Mouse (Mus musculus) neural tube, embryonic 13.5 days (tissue): ENCODE data around the gene Synpo2. TPM values are rescaled to one million over a fixed set of nuclear protein-coding genes. Genes with fewer than 3 reads are reported as not detected.

Experiments used
- ATAC-seq: fragments of 200-750 bp; cut with Nextera tagmentation; 2 replicates; pipeline ENCODE4 v1.8.0; 2017; ENCODE audit warnings: low read depth, mild to moderate bottlenecking, moderate TSS enrichment, moderate library complexity
- H3K27ac ChIP-seq: fragments of 300-500 bp; sonication (generic); replicated peaks from 2 replicates; pipeline ENCODE4 v1.5.1; 2015; ENCODE audit warnings: moderate library complexity, mild to moderate bottlenecking, inconsistent platforms
- H3K27me3 ChIP-seq: fragments of 300-500 bp; sonication (generic); 2 replicates; pipeline ENCODE4 v1.6.1; 2015; ENCODE audit warnings: mild to moderate bottlenecking, inconsistent platforms
- H3K36me3 ChIP-seq: fragments of 300-500 bp; sonication (generic); 2 replicates; pipeline ENCODE4 v1.6.1; 2015; ENCODE audit warnings: mild to moderate bottlenecking, inconsistent platforms
- H3K4me1 ChIP-seq: fragments of 300-500 bp; sonication (generic); replicated peaks from 2 replicates; pipeline ENCODE4 v1.6.1; 2015; ENCODE audit warnings: inconsistent platforms
- H3K4me2 ChIP-seq: fragments of 300-500 bp; sonication (generic); 2 replicates; pipeline ENCODE4 v1.6.1; 2015; ENCODE audit warnings: inconsistent platforms, mild to moderate bottlenecking, moderate library complexity
- H3K4me3 ChIP-seq: fragments of 300-500 bp; sonication (generic); 2 replicates; pipeline ENCODE4 v1.5.1; 2015; ENCODE audit warnings: mild to moderate bottlenecking, inconsistent platforms
- H3K9ac ChIP-seq: fragments of 300-500 bp; sonication (generic); 2 replicates; pipeline ENCODE4 v1.6.1; 2015; ENCODE audit warnings: moderate library complexity, mild to moderate bottlenecking, inconsistent platforms
- H3K9me3 ChIP-seq: fragments of 300-500 bp; sonication (generic); 2 replicates; pipeline ENCODE4 v1.6.1; 2016; ENCODE audit warnings: inconsistent platforms
- WGBS: fragments of 180-500 bp; shearing (Covaris S2); methylation state at CpG from one replicate; pipeline ENCODE4 v1.1.7; 2015; 5-methylcytosine and 5-hydroxymethylcytosine counted together
- polyA plus RNA-seq: library from polyadenylated mRNA; unstranded; fragments of >200 nt; fragmentation: Nextera tagmentation; extraction: Ambion mirVana; gene quantifications from 2 replicates; pipeline ENCODE4 v1.2.1, GENCODE M21; 2015

The Synpo2 gene
- polyA plus RNA-seq, 1 experiment from 2014 or later, result 2.0 TPM

DNA sequence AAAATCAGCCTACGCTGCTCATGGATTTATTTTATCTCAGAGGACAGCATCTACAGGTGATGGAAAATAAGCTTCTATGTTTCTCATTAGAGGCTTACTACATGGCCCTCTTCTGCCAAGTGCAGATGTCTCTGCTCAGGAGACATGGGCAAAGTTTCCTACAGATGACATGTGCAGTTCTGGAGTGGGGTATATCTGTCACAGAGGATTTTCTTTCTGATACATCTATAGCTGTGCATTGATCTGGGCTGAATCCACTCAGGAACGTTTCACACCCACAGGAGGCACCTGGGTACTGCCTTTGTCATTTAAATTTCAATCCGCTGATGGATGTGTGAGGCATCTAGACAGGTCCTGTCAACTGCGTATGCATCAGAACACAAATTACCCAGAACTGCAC is 42.2 kb downstream of the Synpo2 start:
- 87% methylated on average over 4 of the region's 4 CpGs for WGBS
- Histone ChIP-seq H3K4me2 (no peak overlapping the region), H3K9me3 (peaks cover 4% of the 10 kb centered on the region; the same call in 1 of the 2 replicates), H3K4me1 (no peaks in the 10 kb centered on the region), H3K27me3 (no peaks in the 10 kb centered on the region), H3K27ac (no peak overlapping the region), H3K4me3 (no peak overlapping the region), H3K9ac (no peak overlapping the region), H3K36me3 (no peaks in the 10 kb centered on the region)
- ATAC-seq, result no peak

GRCm38 (mm10) chr3:123191602-123192001 is 44.3 kb downstream of the Synpo2 start:
- H3K27ac ChIP-seq, result no peak overlapping the region
- peaks cover 4% of the 10 kb centered on the region; the same call in 1 of the 2 replicates for H3K9me3 ChIP-seq
- H3K9ac ChIP-seq, result no peak overlapping the region
- H3K4me3 ChIP-seq, result no peak overlapping the region
- H3K4me1 ChIP-seq, result no peaks in the 10 kb centered on the region
- no peaks in the 10 kb centered on the region for H3K27me3 ChIP-seq
- no peak overlapping the region for H3K4me2 ChIP-seq
- H3K36me3 ChIP-seq, result no peaks in the 10 kb centered on the region
- ATAC-seq, result no peak

DNA sequence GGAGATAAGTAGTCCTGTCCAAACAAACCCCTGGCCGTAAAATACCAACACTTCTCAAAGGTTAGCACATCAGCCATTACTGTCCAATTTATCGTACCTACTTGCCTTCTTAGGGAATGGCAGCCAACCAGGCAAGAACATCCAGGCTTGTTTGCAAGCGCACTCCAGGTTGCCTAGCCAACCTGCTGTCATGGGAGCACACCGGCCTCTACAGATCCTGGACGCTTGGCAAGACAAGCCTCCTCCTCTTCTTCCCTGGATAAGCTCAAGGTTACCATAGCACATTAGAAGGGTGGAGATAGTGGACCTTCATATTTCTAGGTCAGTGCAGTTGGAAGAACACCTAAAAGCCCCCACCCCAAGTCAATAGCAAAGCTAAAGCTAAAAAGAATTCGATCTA is 45.6 kb downstream of the Synpo2 start:
- ATAC-seq, result no peak
- Histone ChIP-seq H3K9ac (no peak overlapping the region), H3K4me3 (no peak overlapping the region), H3K9me3 (peaks cover 4% of the 10 kb centered on the region; the same call in 1 of the 2 replicates), H3K27ac (no peak overlapping the region), H3K27me3 (no peaks in the 10 kb centered on the region), H3K36me3 (no peaks in the 10 kb centered on the region), H3K4me1 (no peaks in the 10 kb centered on the region), H3K4me2 (no peak overlapping the region)
- WGBS, result 86% methylated on average over 6 of the region's 6 CpGs

DNA sequence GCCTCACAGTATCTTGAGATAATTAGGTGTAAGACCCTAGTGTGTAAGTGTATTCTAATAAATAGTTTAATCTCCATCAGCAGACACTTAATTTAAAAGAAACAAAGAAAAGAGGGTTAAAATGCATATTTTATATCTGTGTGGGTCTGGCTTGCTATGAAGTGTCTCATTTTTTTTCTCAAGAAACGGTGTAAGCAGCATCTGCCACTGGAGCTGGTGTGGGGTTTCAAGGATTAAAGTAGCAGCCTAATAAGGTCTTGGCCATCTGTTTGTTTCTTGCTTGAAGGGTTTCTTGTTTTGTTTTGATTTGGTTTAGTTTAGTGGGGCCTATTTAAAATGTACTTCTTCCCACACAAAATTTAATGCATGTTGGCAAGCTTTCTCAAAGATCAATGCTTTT is 46.1 kb downstream of the Synpo2 start:
- 51% methylated on average over 1 of the region's 1 CpGs for WGBS
- Histone ChIP-seq H3K9ac (no peak overlapping the region), H3K36me3 (no peaks in the 10 kb centered on the region), H3K27ac (no peak overlapping the region), H3K4me1 (no peaks in the 10 kb centered on the region), H3K9me3 (peaks cover 4% of the 10 kb centered on the region; the same call in 1 of the 2 replicates), H3K4me2 (no peak overlapping the region), H3K4me3 (no peak overlapping the region), H3K27me3 (no peaks in the 10 kb centered on the region)
- ATAC-seq, result no peak

DNA sequence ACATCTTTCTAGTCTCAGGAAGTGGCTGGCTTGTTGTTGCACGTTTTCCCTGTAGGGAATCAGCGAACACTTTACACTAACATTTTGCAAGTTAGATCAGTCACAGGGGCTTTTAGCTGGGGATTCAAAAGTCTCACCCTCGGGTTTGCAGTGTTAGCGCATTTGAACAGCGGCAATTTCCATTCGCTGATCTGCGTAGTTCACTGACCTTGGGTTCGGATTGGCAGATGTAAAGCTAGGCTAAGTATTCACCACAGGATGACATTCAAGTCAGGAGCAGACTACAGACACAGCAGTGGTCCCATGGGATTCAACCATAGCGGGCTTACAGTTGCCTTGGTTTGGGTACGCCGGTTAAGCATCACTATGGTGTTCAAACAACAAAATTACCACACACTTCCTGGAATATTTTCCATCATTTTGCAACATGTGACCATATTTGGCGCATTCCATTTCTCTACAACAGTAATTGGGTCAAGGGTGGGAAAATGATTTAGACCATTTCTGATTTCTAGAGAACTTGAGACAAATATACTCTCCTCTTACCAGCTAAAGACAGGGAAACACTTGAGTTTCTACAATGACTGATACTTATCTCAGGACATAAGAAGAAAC is 47.2 kb downstream of the Synpo2 start:
- Histone ChIP-seq H3K4me1 (no peaks in the 10 kb centered on the region), H3K9ac (no peak overlapping the region), H3K9me3 (peaks cover 4% of the 10 kb centered on the region; the same call in 1 of the 2 replicates), H3K27ac (no peak overlapping the region), H3K4me3 (no peak overlapping the region), H3K36me3 (no peaks in the 10 kb centered on the region), H3K4me2 (no peak overlapping the region), H3K27me3 (no peaks in the 10 kb centered on the region)
- WGBS, result 81% methylated on average over 12 of the region's 12 CpGs
- ATAC-seq, result no peak

DNA sequence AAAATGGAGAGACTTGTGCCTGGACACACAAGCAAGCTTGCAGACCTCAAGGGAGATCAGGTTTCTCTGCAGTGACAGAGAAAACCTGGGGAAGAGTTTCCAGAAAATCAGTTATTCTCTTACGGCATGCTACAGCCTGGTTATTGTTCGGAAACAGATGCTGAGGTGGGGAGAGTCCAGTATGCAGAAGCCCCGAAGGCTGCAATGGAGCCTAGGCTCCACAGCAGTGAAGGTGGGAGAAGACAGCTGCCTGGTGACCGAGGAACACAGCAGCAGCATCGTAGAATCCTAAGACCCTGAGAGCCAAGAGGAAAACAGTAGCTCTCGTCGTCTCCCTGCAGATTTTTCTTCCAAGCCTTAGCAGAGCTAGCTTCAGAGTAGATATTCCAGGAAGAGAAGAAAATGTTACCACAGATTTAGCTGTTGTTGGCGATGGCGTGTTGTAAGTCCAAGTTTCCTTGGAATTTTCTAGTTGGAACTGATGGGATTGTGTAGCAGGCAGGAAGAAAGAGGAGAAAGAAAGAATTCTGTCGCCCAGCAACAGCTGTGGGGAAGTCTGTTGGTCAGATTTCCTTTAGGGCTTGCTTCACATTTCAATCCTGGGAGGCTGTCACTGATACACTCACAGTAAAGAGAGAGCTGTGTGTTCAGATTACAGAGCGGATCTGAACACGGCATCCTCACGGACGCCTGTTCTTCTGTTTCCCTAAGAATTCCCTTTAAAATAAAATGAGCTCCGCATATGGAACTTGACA is 48.4 kb downstream of the Synpo2 start:
- Histone ChIP-seq H3K9me3 (peaks cover 4% of the 10 kb centered on the region; the same call in 1 of the 2 replicates), H3K4me2 (no peak overlapping the region), H3K27me3 (no peaks in the 10 kb centered on the region), H3K9ac (no peak overlapping the region), H3K27ac (no peak overlapping the region), H3K4me1 (no peaks in the 10 kb centered on the region), H3K4me3 (no peak overlapping the region), H3K36me3 (no peaks in the 10 kb centered on the region)
- ATAC-seq, result no peak
- 83% methylated on average over 15 of the region's 15 CpGs for WGBS

DNA sequence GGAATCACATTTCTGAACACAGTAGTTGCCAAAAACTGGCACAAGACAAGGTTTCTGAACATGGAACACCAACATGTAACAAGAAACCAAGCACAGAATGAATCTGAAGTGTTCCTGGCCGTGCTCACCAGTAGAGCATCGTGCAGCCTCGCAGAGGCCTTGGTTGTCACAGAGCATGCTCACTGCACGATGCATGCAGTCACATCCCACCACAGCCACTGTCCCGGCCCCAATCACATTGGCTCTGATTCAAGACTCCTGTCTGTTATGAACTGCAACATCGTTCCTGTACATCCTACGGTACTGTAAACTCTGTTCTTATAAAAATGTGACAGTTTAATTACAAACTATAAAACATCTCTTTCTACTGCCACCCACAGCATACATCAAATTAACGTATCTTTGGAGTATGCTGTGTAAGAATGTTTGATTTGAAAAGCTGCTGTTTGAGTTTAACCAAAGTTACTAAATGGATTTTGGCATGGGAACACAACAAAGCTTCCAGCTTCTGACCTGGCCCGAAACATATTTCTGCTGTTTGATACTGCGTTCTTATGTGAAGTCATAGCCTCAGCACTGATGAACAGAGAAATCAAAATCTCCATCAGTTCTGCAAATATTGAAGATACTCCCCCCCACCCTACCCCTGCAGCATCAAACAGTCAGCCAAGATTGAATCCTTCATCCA is 50.6 kb downstream of the Synpo2 start:
- WGBS, result 84% methylated on average over 10 of the region's 10 CpGs

GRCm38 (mm10) chr3:123184281-123184680 is 51.7 kb downstream of the Synpo2 start:
- Histone ChIP-seq H3K4me3 (no peak overlapping the region), H3K27ac (no peak overlapping the region), H3K4me1 (no peaks in the 10 kb centered on the region), H3K36me3 (no peaks in the 10 kb centered on the region), H3K27me3 (no peaks in the 10 kb centered on the region), H3K4me2 (no peak overlapping the region), H3K9ac (no peak overlapping the region), H3K9me3 (no peaks in the 10 kb centered on the region)
- 90% methylated on average over 10 of the region's 10 CpGs for WGBS
- no peak for ATAC-seq

More for the DNA sequence above, 50.6 kb downstream of the Synpo2 start:
- H3K4me3 ChIP-seq, result no peak overlapping the region
- no peaks in the 10 kb centered on the region for H3K36me3 ChIP-seq
- no peak for ATAC-seq
- H3K4me1 ChIP-seq, result no peaks in the 10 kb centered on the region
- H3K9me3 ChIP-seq, result no peaks in the 10 kb centered on the region
- no peak overlapping the region for H3K4me2 ChIP-seq
- H3K27me3 ChIP-seq, result no peaks in the 10 kb centered on the region
- no peak overlapping the region for H3K27ac ChIP-seq
- H3K9ac ChIP-seq, result no peak overlapping the region

DNA sequence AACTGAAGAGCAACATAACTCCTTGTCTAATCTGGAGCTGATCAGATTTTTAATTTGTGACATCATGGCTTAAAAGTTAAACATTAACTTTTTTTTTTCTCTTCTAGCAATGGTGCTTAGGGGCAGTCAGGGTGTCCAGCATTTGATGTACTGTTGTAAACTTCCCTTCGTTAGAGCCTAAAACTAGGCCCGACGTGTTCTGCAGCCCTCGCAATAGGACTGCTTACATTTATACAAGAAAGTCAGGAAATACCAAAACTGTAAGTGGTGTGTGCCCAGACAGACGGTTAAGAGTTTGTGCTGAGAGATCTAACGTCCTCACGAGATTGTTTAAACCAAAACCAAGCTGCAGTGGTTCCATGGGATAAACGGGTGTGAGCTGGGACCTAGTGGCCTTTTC is 56.4 kb downstream of the Synpo2 start:
- no peaks in the 10 kb centered on the region for H3K9me3 ChIP-seq
- 80% methylated on average over 8 of the region's 8 CpGs for WGBS
- no peaks in the 10 kb centered on the region for H3K36me3 ChIP-seq
- H3K4me2 ChIP-seq, result no peak overlapping the region
- H3K4me3 ChIP-seq, result no peak overlapping the region
- no peak overlapping the region for H3K27ac ChIP-seq
- no peaks in the 10 kb centered on the region for H3K27me3 ChIP-seq
- ATAC-seq, result no peak
- no peak overlapping the region for H3K9ac ChIP-seq
- H3K4me1 ChIP-seq, result no peaks in the 10 kb centered on the region

DNA sequence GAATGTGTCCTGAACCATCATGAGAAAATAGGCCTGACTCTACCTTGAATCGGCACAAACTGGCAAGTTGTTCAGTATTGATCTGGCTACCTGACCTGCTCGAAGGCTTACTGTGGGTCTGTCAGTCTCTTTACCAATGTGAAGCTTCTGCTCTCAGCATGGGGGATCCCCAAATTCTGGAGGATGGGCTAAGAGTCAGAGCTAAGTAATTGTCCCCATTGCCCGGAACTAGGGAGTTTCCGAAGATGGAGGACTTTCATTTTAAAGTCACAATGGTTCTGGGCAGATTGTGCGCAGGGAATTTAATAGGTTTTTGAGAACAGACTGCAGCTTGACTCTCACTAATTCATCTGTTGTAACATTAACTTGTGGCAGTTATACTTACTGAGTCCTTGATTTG is 56.9 kb downstream of the Synpo2 start:
- Histone ChIP-seq H3K27ac (no peak overlapping the region), H3K4me1 (no peaks in the 10 kb centered on the region), H3K27me3 (no peaks in the 10 kb centered on the region), H3K36me3 (no peaks in the 10 kb centered on the region), H3K9me3 (no peaks in the 10 kb centered on the region), H3K9ac (no peak overlapping the region), H3K4me3 (no peak overlapping the region), H3K4me2 (no peak overlapping the region)
- ATAC-seq, result no peak
- WGBS, result 86% methylated on average over 5 of the region's 5 CpGs

- WGBS, result 79% methylated on average over 4 of the region's 4 CpGs
- no peak for ATAC-seq
- no peak overlapping the region for H3K4me3 ChIP-seq
These were observed 57.5 kb downstream of the Synpo2 start for GRCm38 (mm10) chr3:123178420-123178819.

More at GRCm38 (mm10) chr3:123178420-123178819, 57.5 kb downstream of the Synpo2 start:
- Histone ChIP-seq H3K4me1 (no peaks in the 10 kb centered on the region), H3K27me3 (no peaks in the 10 kb centered on the region), H3K4me2 (no peak overlapping the region), H3K9me3 (no peaks in the 10 kb centered on the region), H3K27ac (no peak overlapping the region), H3K9ac (no peak overlapping the region), H3K36me3 (no peaks in the 10 kb centered on the region)
